Comparison of ENCODE assay signal across 8 mouse cellular contexts in the genomic region with DNA sequence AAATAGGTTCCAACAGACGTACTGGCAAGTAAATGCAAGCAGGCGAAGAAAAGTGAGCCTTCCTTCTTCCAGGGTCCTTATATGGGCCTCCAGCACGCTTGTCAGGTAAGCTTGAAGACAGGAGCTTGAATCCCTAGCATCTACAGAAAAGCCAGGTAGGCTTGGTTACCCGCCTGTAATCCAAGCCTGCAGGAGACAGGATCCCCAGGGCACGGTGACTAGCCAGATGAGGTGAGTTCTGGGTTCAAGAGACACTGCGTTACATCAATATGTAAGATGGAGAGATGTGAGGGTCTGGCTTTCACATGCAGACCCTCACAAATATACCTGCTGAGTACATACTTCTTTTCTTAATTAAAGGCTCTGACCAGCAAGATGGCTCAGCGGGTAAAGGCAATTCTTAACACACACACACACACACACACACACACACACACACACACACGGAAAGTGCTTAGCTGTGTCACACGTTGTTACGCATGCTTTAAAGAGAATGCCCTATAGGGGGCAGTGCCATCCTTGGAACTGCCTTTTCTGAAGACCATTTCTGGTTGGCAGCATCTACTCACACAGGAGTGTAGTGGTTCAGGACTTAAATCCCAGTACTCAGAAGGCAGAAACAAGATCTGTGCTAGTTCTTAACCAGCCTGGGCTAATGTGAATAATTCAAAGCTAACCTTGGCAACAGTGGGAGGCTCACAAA. TPM values are rescaled to one million over a fixed set of nuclear protein-coding genes. Genes with fewer than 3 reads are reported as not detected.
DNase-seq lines count a peak whose midpoint lies in the region; ATAC-seq and TF ChIP-seq lines count a peak whose summit lies in the region.

No protein-coding gene starts in this region.

- H3K4me2 ChIP-seq in heart, embryonic 12.5 days, result peak overlapping the region; percentile 86
- peak overlapping the region; percentile 83 for H3K4me2 ChIP-seq in kidney, embryonic 16.5 days (replicated peaks; ENCODE audit: low read depth, low read length)
- peak overlapping the region; percentile 88 for H3K4me2 ChIP-seq in liver, embryonic 15.5 days

- H3K27me3 ChIP-seq in G1E (ENCODE audit: insufficient read depth, low read length), result no peaks in the 10 kb centered on the region
- H3K27me3 ChIP-seq in heart, embryonic 12.5 days (replicated peaks), result no peaks in the 10 kb centered on the region
- H3K27me3 ChIP-seq in kidney, embryonic 16.5 days (ENCODE audit: insufficient read depth, low read length), result no peaks in the 10 kb centered on the region
- no peaks in the 10 kb centered on the region for H3K27me3 ChIP-seq in liver, embryonic 15.5 days

- 41% methylated on average over 10 of the region's 10 CpGs for WGBS in heart, embryonic 12.5 days
- 45% methylated on average over 10 of the region's 10 CpGs for WGBS in kidney, embryonic 16.5 days
- WGBS in liver, embryonic 15.5 days (ENCODE audit: insufficient replicate concordance), result 31% methylated on average over 10 of the region's 10 CpGs

- H3K36me3 ChIP-seq in G1E (replicated peaks), result peaks cover 26% of the 10 kb centered on the region
- peaks cover 14% of the 10 kb centered on the region for H3K36me3 ChIP-seq in heart, embryonic 12.5 days
- H3K36me3 ChIP-seq in kidney, embryonic 16.5 days (ENCODE audit: insufficient read depth, low read length), result peaks cover 12% of the 10 kb centered on the region
- H3K36me3 ChIP-seq in liver, embryonic 15.5 days (replicated peaks), result peaks cover 19% of the 10 kb centered on the region

- H3K27ac ChIP-seq in heart, embryonic 12.5 days (ENCODE audit: poor library complexity, severe bottlenecking), result no peak overlapping the region
- no peak overlapping the region for H3K27ac ChIP-seq in kidney, embryonic 16.5 days (ENCODE audit: low read length)
- H3K27ac ChIP-seq in liver, embryonic 15.5 days (replicated peaks), result peak overlapping the region; percentile 62

- H3K9ac ChIP-seq in heart, embryonic 12.5 days, result peak overlapping the region; percentile 73; the same call in 1 of the 2 replicates
- H3K9ac ChIP-seq in kidney, embryonic 16.5 days (replicated peaks; ENCODE audit: low read length), result peak overlapping the region; percentile 87; the same call in 1 of the 2 replicates
- H3K9ac ChIP-seq in liver, embryonic 15.5 days, result peak overlapping the region; percentile 46; the same call in 1 of the 2 replicates

- H3K9me3 ChIP-seq in G1E (replicated peaks), result 0 out of 2 replicates have a peak, but pooled peaks cover 2% of the 10 kb centered on the region
- H3K9me3 ChIP-seq in heart, embryonic 12.5 days (replicated peaks), result no peaks in the 10 kb centered on the region
- H3K9me3 ChIP-seq in kidney, embryonic 16.5 days (ENCODE audit: low read length), result no peaks in the 10 kb centered on the region
- no peaks in the 10 kb centered on the region for H3K9me3 ChIP-seq in liver, embryonic 15.5 days (replicated peaks)

- no peak for ATAC-seq in G1E (ENCODE audit: extremely low read depth, insufficient number of reproducible peaks, low FRiP score, poor library complexity, severe bottlenecking)
- no peak for ATAC-seq in heart, embryonic 12.5 days (ENCODE audit: insufficient number of reproducible peaks, low FRiP score)
- ATAC-seq in kidney, embryonic 16.5 days (ENCODE audit: low FRiP score, low TSS enrichment), result no peak
- ATAC-seq in liver, embryonic 15.5 days (ENCODE audit: insufficient read depth), result no peak

- DNase-seq in 3134 (ENCODE audit: extremely low read depth, insufficient read length, low spot score), result peak; percentile 61
- no peak for DNase-seq in G1E (ENCODE audit: low spot score)
- peak; percentile 77 for DNase-seq in cerebellum, adult 9-11 months
- DNase-seq in neural tube, embryonic 10.5 days (ENCODE audit: extremely low spot score, low spot score), result peak; percentile 35
- DNase-seq in thymus, postnatal 14 days, result peak; percentile 79

- H3K4me3 ChIP-seq in G1E (ENCODE audit: low read depth, low read length), result peak overlapping the region; percentile 87; the same call in 1 of the 2 replicates
- H3K4me3 ChIP-seq in heart, embryonic 12.5 days, result peak overlapping the region; percentile 97
- peak overlapping the region; percentile 89 for H3K4me3 ChIP-seq in kidney, embryonic 16.5 days (ENCODE audit: low read length)
- peak overlapping the region; percentile 86 for H3K4me3 ChIP-seq in liver, embryonic 15.5 days (replicated peaks)

- TF ChIP-seq CTCF in G1E (IDR thresholded peaks at IDR 0.05; ENCODE audit: low read depth, low read length), result no peak

- peaks cover 78% of the 10 kb centered on the region for H3K4me1 ChIP-seq in G1E (ENCODE audit: insufficient read depth, low read depth, low read length)
- H3K4me1 ChIP-seq in heart, embryonic 12.5 days (replicated peaks), result peaks cover 16% of the 10 kb centered on the region
- peaks cover 14% of the 10 kb centered on the region for H3K4me1 ChIP-seq in kidney, embryonic 16.5 days (ENCODE audit: insufficient read depth, low read length)
- H3K4me1 ChIP-seq in liver, embryonic 15.5 days (replicated peaks), result peaks cover 67% of the 10 kb centered on the region

RNA-seq across cellular contexts. Expression of a gene that starts 0.9 kb away (rescaled TPM):
- total RNA-seq in G1E (2014; fragmentation: Nextera tagmentation), result 88.3 and 119 TPM in 2 replicates
- 66.7 and 86.0 TPM in 2 replicates for total RNA-seq in G1E (2017)
- 90.8 and 98.4 TPM in 2 replicates for polyA plus RNA-seq in G1E (2012)
- 102 and 104 TPM in 2 replicates for polyA plus RNA-seq in heart, embryonic 12.5 days (2016; fragmentation: Nextera tagmentation; extraction: Ambion mirVana)
- 195 and 203 TPM in 2 replicates for polyA plus RNA-seq in kidney, embryonic 16.5 days (2015; fragmentation: Nextera tagmentation; extraction: Ambion mirVana)
- polyA plus RNA-seq in liver, embryonic 15.5 days (2015; fragmentation: Nextera tagmentation; extraction: Ambion mirVana), result 88.8 and 89.4 TPM in 2 replicates

RNA-seq across cellular contexts. Expression of a gene that starts 17.6 kb away (rescaled TPM):
- total RNA-seq in G1E (2014; fragmentation: Nextera tagmentation), result 17.1 and 24.2 TPM in 2 replicates
- total RNA-seq in G1E (2017), result 10.3 and 13.0 TPM in 2 replicates
- polyA plus RNA-seq in G1E (2012), result 27.6 and 28.5 TPM in 2 replicates
- 28.9 and 31.6 TPM in 2 replicates for polyA plus RNA-seq in heart, embryonic 12.5 days (2016; fragmentation: Nextera tagmentation; extraction: Ambion mirVana)
- 5.8 and 6.7 TPM in 2 replicates for polyA plus RNA-seq in kidney, embryonic 16.5 days (2015; fragmentation: Nextera tagmentation; extraction: Ambion mirVana)
- 221 and 246 TPM in 2 replicates for polyA plus RNA-seq in liver, embryonic 15.5 days (2015; fragmentation: Nextera tagmentation; extraction: Ambion mirVana)

RNA-seq across cellular contexts. Expression of a gene that starts 18.9 kb away (rescaled TPM):
- total RNA-seq in G1E (2014; fragmentation: Nextera tagmentation) (not detected in 2 replicates), G1E (2017) (0.05 and 0.17 TPM in 2 replicates)
- not detected in 2 replicates for polyA plus RNA-seq in G1E (2012)
- 391 and 421 TPM in 2 replicates for polyA plus RNA-seq in heart, embryonic 12.5 days (2016; fragmentation: Nextera tagmentation; extraction: Ambion mirVana)
- 13.3 and 49.9 TPM in 2 replicates for polyA plus RNA-seq in kidney, embryonic 16.5 days (2015; fragmentation: Nextera tagmentation; extraction: Ambion mirVana)
- 0.96 and 1.4 TPM in 2 replicates for polyA plus RNA-seq in liver, embryonic 15.5 days (2015; fragmentation: Nextera tagmentation; extraction: Ambion mirVana)

RNA-seq across cellular contexts. Expression of a gene that starts 32.7 kb away (rescaled TPM):
- total RNA-seq in G1E (2014; fragmentation: Nextera tagmentation) (18.2 and 25.4 TPM in 2 replicates), G1E (2017) (24.0 and 28.5 TPM in 2 replicates)
- polyA plus RNA-seq in G1E (2012), result 33.2 and 43.2 TPM in 2 replicates
- polyA plus RNA-seq in heart, embryonic 12.5 days (2016; fragmentation: Nextera tagmentation; extraction: Ambion mirVana), result 49.3 and 51.4 TPM in 2 replicates
- polyA plus RNA-seq in kidney, embryonic 16.5 days (2015; fragmentation: Nextera tagmentation; extraction: Ambion mirVana), result 54.4 and 62.7 TPM in 2 replicates
- polyA plus RNA-seq in liver, embryonic 15.5 days (2015; fragmentation: Nextera tagmentation; extraction: Ambion mirVana), result 21.9 and 26.2 TPM in 2 replicates

RNA-seq across cellular contexts. Expression of a gene that starts 38.7 kb away (rescaled TPM):
- total RNA-seq in G1E (2014; fragmentation: Nextera tagmentation), result 24.8 and 30.3 TPM in 2 replicates
- 34.1 and 37.6 TPM in 2 replicates for total RNA-seq in G1E (2017)
- 85.2 and 86.5 TPM in 2 replicates for polyA plus RNA-seq in G1E (2012)
- polyA plus RNA-seq in heart, embryonic 12.5 days (2016; fragmentation: Nextera tagmentation; extraction: Ambion mirVana), result 43.8 and 45.2 TPM in 2 replicates
- 70.2 and 72.4 TPM in 2 replicates for polyA plus RNA-seq in kidney, embryonic 16.5 days (2015; fragmentation: Nextera tagmentation; extraction: Ambion mirVana)
- polyA plus RNA-seq in liver, embryonic 15.5 days (2015; fragmentation: Nextera tagmentation; extraction: Ambion mirVana), result 29.4 and 35.6 TPM in 2 replicates
